Mouse (Mus musculus): ENCODE measurements at regions not wholly inside any gene's neighbourhood (a gene's known extent, or its start where the extent isn't known, plus 50 kb on each side); places are given as distances from the start of the nearest gene placed in this dataset.

GRCm38 (mm10) chr4:87566616-87567015 is 336.3 kb upstream of the Slc24a2 start:
- no peak for DNase-seq (ENCODE audit: low spot score)

- no peak for DNase-seq (ENCODE audit: low spot score)
Observed at GRCm38 (mm10) chr4:87554912-87555311, 324.6 kb upstream of the Slc24a2 start.

All from testis, postnatal 10 days (tissue).